Mouse (Mus musculus) brain, embryonic 14.5 days (tissue): ENCODE measurements at regions not wholly inside any gene's neighbourhood (a gene's known extent, or its start where the extent isn't known, plus 50 kb on each side); places are given as distances from the start of the nearest gene placed in this dataset.

ENCODE experiments used
- DNase-seq: peaks from one replicate; pipeline ENCODE4 v3.0.0-alpha.2; 2011; ENCODE audit warnings: low read depth
- CTCF ChIP-seq: fragments of 200-500 bp; IDR thresholded peaks from 2 replicates; pipeline ENCODE4 v1.5.1; 2012; ENCODE audit warnings: inconsistent platforms, mild to moderate bottlenecking, moderate library complexity, borderline replicate concordance; ENCODE audit not compliant: insufficient read depth, insufficient read length; ENCODE audit errors: extremely low read depth
- POLR2A ChIP-seq: fragments of 200-500 bp; IDR thresholded peaks from 2 replicates; pipeline ENCODE4 v1.6.1; 2012; ENCODE audit warnings: mild to moderate bottlenecking, inconsistent platforms, borderline replicate concordance; ENCODE audit not compliant: poor library complexity, insufficient read depth, insufficient read length, severe bottlenecking; ENCODE audit errors: extremely low read depth

- TF ChIP-seq CTCF: no peak
- no peak for TF ChIP-seq POLR2A
- no peak for DNase-seq
These were observed 533.5 kb downstream of the Poteg start for GRCm38 (mm10) chr8:27980920-27981319.

- TF ChIP-seq POLR2A: no peak
- no peak for TF ChIP-seq CTCF
- DNase-seq: peak; percentile 57
These were observed 534.3 kb downstream of the Poteg start for GRCm38 (mm10) chr8:27981769-27982168.

- TF ChIP-seq CTCF (no peak), POLR2A (no peak)
- peak; percentile 65 for DNase-seq
These were observed 565.4 kb downstream of the Poteg start for GRCm38 (mm10) chr8:28012849-28013248.
